Mouse (Mus musculus): ENCODE measurements around the gene Ccl27b.
"Not testable (repeated sequence)": the region's sequence is repeated elsewhere in the genome, so short reads cannot be mapped to it uniquely, and the experiment has no call there.

GRCm38 (mm10) chr4:42611895-42612294, 43.2 kb upstream of the Ccl27b start, which contains the start of gene Gm10591:
- TF ChIP-seq CTCF, POLR2A (IDR thresholded peaks at IDR 0.05; ENCODE audit: extremely low read depth, insufficient read depth, low read length): not testable (repeated sequence)

All from cortical plate, adult 2 months (tissue).